Mouse (Mus musculus): Measurements from ENCODE around the gene Gpr87. TPM values are rescaled to one million over a fixed set of nuclear protein-coding genes. Genes with fewer than 3 reads are reported as not detected.

Gene Gpr87
- polyA plus RNA-seq, 1 experiment from 2014 or later = not detected

DNA sequence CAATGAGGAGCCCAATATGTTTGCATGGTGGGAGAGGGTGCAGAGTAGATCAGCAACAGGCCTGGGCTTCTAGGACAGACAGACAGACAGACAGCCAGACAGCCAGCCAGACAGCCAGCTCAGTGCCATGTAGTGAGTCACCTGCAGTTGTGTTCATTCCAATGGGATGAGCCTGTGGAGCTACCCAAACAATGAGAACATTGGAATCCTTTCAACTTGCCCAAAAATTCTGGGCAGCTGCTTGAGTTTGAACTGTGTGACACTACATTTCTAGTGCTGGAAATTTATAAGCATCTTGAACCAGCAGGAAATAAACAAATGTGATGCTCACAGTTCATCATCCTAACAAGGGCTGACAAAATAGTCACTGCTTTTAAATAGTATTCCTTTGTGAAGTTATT lies 55.3 kb downstream of the Gpr87 start:
- peaks cover 13% of the 10 kb centered on the region; the same call in 1 of the 2 replicates for H3K4me1 ChIP-seq (ENCODE audit: control insufficient read depth, insufficient read depth, low read length)
- 0 out of 2 replicates have a peak, but pooled peaks cover 3% of the 10 kb centered on the region for H3K27me3 ChIP-seq (ENCODE audit: control insufficient read depth, insufficient read depth, low read length)
- H3K36me3 ChIP-seq (ENCODE audit: control insufficient read depth, insufficient read depth, low read length) = no peaks in the 10 kb centered on the region
- H3K4me3 ChIP-seq (ENCODE audit: low read depth, low read length) = no peak overlapping the region
- no peak overlapping the region for H3K4me2 ChIP-seq
- H3K9ac ChIP-seq (ENCODE audit: low read depth, low read length) = no peak overlapping the region
- no peak for ATAC-seq (replicated peaks; ENCODE audit: insufficient number of reproducible peaks, low FRiP score, low TSS enrichment)
- no peaks in the 10 kb centered on the region for H3K9me3 ChIP-seq (replicated peaks; ENCODE audit: control insufficient read depth, low read length)
- H3K27ac ChIP-seq (ENCODE audit: low read depth, low read length) = no peak overlapping the region

DNA sequence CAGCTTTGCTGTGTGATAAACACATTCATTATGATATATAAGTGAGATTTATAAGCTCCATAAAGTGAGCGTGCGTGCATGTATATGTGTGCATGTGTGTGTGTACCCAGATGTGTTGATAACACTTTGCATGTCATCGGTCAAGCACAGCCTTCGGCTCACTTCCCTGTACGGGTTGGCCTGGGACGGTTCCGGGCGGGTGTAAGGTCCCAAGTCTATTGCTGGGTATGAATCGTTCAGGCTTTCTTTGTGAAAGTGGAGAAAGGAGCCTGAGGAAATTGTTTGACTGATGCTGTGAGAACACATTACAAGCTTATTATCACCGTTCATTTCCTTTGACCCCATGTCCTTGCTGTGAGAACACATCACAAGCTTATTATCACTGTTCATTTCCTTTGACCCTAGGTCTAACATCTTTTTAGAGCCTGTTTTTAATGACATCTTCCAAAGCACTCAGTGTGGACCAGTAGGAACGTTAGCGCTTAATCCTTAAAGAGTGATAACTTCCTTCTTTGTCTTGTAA lies 55.9 kb downstream of the Gpr87 start:
- 64% methylated on average over 12 of the region's 12 CpGs for WGBS (ENCODE audit: insufficient replicate concordance)
- Histone ChIP-seq H3K36me3 (ENCODE audit: control insufficient read depth, insufficient read depth, low read length) (no peaks in the 10 kb centered on the region), H3K9ac (ENCODE audit: low read depth, low read length) (no peak overlapping the region), H3K4me3 (ENCODE audit: low read depth, low read length) (no peak overlapping the region), H3K9me3 (replicated peaks; ENCODE audit: control insufficient read depth, low read length) (no peaks in the 10 kb centered on the region), H3K4me2 (no peak overlapping the region), H3K27ac (ENCODE audit: low read depth, low read length) (no peak overlapping the region), H3K27me3 (ENCODE audit: control insufficient read depth, insufficient read depth, low read length) (0 out of 2 replicates have a peak, but pooled peaks cover 3% of the 10 kb centered on the region), H3K4me1 (ENCODE audit: control insufficient read depth, insufficient read depth, low read length) (peaks cover 13% of the 10 kb centered on the region; the same call in 1 of the 2 replicates)
- ATAC-seq (replicated peaks; ENCODE audit: insufficient number of reproducible peaks, low FRiP score, low TSS enrichment) = no peak

DNA sequence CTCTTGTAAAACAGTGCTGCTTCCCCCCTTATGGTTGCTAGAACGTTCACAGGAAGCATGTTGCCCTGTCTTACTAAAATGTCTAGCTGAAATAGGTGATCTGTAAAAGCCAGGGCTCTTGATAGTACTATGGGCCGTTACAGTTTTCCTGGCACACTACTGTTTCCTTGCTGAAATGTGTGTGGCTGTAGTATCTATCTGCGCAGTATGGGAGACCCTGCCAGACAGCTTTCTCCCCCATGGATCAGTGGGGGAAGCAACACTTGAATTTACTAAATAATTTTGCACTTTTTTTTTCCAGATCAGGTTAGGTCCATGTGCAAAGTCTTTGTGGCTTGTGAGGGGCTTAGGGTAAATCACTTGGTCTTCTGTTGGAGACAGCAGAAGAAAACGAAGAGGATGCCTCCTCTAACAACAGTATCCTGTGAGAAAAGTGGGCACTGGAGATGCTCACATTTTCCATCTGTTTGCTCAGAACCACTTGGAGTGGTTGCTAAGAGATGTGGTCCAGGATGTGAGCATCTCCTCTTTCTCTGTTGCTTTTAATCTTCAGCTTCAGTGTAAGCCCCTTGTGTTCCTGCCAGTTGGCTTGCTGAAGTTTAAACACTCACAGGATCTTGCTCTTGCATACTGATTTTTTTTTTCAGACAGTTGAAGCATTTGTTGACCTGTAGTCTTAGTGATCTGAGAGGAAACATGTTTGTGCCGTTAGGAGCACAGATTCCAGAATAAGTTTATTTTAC lies 58.8 kb downstream of the Gpr87 start:
- H3K27me3 ChIP-seq (ENCODE audit: control insufficient read depth, insufficient read depth, low read length) = 0 out of 2 replicates have a peak, but pooled peaks cover 3% of the 10 kb centered on the region
- H3K4me2 ChIP-seq = no peak overlapping the region
- no peak for ATAC-seq (replicated peaks; ENCODE audit: insufficient number of reproducible peaks, low FRiP score, low TSS enrichment)
- no peak overlapping the region for H3K9ac ChIP-seq (ENCODE audit: low read depth, low read length)
- no peak overlapping the region for H3K27ac ChIP-seq (ENCODE audit: low read depth, low read length)
- WGBS (ENCODE audit: insufficient replicate concordance) = 70% methylated on average over 5 of the region's 5 CpGs
- H3K36me3 ChIP-seq (ENCODE audit: control insufficient read depth, insufficient read depth, low read length) = no peaks in the 10 kb centered on the region
- H3K9me3 ChIP-seq (replicated peaks; ENCODE audit: control insufficient read depth, low read length) = no peaks in the 10 kb centered on the region
- H3K4me1 ChIP-seq (ENCODE audit: control insufficient read depth, insufficient read depth, low read length) = 0 out of 2 replicates have a peak, but pooled peaks cover 7% of the 10 kb centered on the region
- no peak overlapping the region for H3K4me3 ChIP-seq (ENCODE audit: low read depth, low read length)

DNA sequence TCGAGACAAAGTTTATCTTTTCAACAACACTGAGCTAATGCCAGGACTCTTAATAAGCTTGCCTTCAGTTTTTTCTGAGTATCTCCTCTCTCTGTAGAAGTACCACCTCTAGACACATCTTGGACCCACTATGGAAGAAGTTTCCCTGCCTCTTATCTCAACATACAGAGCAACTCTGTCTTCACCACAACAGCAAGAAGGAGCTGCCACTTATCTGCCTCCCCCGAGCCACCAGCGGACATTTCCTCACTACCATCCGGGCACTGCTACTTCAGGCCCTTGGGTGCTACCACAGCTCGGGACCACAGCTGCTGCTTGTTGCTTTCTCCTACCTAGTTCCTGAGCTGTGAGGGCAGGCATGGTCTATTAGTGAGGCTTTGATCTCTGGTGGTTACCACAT lies 61.7 kb downstream of the Gpr87 start:
- H3K36me3 ChIP-seq (ENCODE audit: control insufficient read depth, insufficient read depth, low read length) = no peaks in the 10 kb centered on the region
- H3K27me3 ChIP-seq (ENCODE audit: control insufficient read depth, insufficient read depth, low read length) = 0 out of 2 replicates have a peak, but pooled peaks cover 5% of the 10 kb centered on the region
- no peak for ATAC-seq (replicated peaks; ENCODE audit: insufficient number of reproducible peaks, low FRiP score, low TSS enrichment)
- 33% methylated on average over 5 of the region's 5 CpGs for WGBS (ENCODE audit: insufficient replicate concordance)
- H3K9ac ChIP-seq (ENCODE audit: low read depth, low read length) = no peak overlapping the region
- H3K27ac ChIP-seq (ENCODE audit: low read depth, low read length) = no peak overlapping the region
- no peak overlapping the region for H3K4me3 ChIP-seq (ENCODE audit: low read depth, low read length)
- H3K4me2 ChIP-seq = no peak overlapping the region
- 0 out of 2 replicates have a peak, but pooled peaks cover 6% of the 10 kb centered on the region for H3K4me1 ChIP-seq (ENCODE audit: control insufficient read depth, insufficient read depth, low read length)
- no peaks in the 10 kb centered on the region for H3K9me3 ChIP-seq (replicated peaks; ENCODE audit: control insufficient read depth, low read length)

- no peak overlapping the region for H3K4me2 ChIP-seq
- 0 out of 2 replicates have a peak, but pooled peaks cover 6% of the 10 kb centered on the region for H3K4me1 ChIP-seq (ENCODE audit: control insufficient read depth, insufficient read depth, low read length)
- H3K27me3 ChIP-seq (ENCODE audit: control insufficient read depth, insufficient read depth, low read length) = 0 out of 2 replicates have a peak, but pooled peaks cover 5% of the 10 kb centered on the region
- WGBS (ENCODE audit: insufficient replicate concordance) = 71% methylated on average over 4 of the region's 4 CpGs
- H3K9ac ChIP-seq (ENCODE audit: low read depth, low read length) = no peak overlapping the region
- ATAC-seq (replicated peaks; ENCODE audit: insufficient number of reproducible peaks, low FRiP score, low TSS enrichment) = no peak
- no peaks in the 10 kb centered on the region for H3K36me3 ChIP-seq (ENCODE audit: control insufficient read depth, insufficient read depth, low read length)
- H3K9me3 ChIP-seq (replicated peaks; ENCODE audit: control insufficient read depth, low read length) = no peaks in the 10 kb centered on the region
- H3K27ac ChIP-seq (ENCODE audit: low read depth, low read length) = no peak overlapping the region
- H3K4me3 ChIP-seq (ENCODE audit: low read depth, low read length) = no peak overlapping the region
Observed at GRCm38 (mm10) chr3:59131966-59132365, 62.9 kb downstream of the Gpr87 start.

DNA sequence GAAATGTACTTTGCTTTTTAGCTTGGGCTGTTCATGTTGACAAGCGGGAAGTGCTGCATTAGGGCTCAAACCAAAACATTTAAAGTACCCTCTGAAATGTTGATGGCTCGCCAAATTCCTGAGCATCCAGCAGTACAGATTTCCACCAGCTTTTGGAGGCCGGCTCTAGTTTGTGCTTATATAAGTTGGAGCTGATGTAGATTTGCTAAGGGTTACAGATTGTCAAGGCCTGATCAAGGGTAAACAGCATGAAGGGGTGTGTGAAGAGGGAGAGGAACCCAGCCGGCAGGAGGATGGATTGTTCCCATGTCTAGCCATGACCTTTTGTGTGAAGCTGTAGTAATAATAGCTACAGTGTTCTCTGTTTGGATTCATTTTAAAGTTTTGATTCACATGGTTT lies 63.8 kb downstream of the Gpr87 start:
- H3K4me2 ChIP-seq = no peak overlapping the region
- ATAC-seq (replicated peaks; ENCODE audit: insufficient number of reproducible peaks, low FRiP score, low TSS enrichment) = no peak
- H3K9me3 ChIP-seq (replicated peaks; ENCODE audit: control insufficient read depth, low read length) = no peaks in the 10 kb centered on the region
- no peak overlapping the region for H3K9ac ChIP-seq (ENCODE audit: low read depth, low read length)
- H3K36me3 ChIP-seq (ENCODE audit: control insufficient read depth, insufficient read depth, low read length) = no peaks in the 10 kb centered on the region
- 0 out of 2 replicates have a peak, but pooled peaks cover 2% of the 10 kb centered on the region for H3K27me3 ChIP-seq (ENCODE audit: control insufficient read depth, insufficient read depth, low read length)
- peaks cover 7% of the 10 kb centered on the region; the same call in 1 of the 2 replicates for H3K4me1 ChIP-seq (ENCODE audit: control insufficient read depth, insufficient read depth, low read length)
- H3K4me3 ChIP-seq (ENCODE audit: low read depth, low read length) = no peak overlapping the region
- H3K27ac ChIP-seq (ENCODE audit: low read depth, low read length) = no peak overlapping the region
- WGBS (ENCODE audit: insufficient replicate concordance) = 64% methylated on average over 4 of the region's 4 CpGs

DNA sequence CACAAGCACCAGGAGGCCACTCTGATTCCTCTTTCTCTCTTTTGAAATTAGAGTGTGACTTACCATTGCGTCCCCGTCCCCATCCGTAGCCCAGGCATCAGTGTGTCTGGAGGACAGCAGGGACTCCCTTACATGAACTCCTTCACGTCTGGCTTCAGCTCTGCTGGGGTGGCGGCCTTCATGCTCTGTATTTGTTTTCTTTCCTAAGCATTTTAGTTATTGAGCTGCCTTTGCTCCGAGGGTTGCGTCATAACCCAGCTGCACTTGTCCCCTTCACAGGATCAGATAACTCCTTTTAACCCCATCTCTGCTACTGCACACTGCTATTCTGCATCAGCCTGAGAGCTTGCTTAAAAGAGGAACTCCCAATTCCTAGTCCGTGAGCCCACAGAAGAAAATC lies 64.5 kb downstream of the Gpr87 start:
- H3K27ac ChIP-seq (ENCODE audit: low read depth, low read length) = no peak overlapping the region

DNA sequence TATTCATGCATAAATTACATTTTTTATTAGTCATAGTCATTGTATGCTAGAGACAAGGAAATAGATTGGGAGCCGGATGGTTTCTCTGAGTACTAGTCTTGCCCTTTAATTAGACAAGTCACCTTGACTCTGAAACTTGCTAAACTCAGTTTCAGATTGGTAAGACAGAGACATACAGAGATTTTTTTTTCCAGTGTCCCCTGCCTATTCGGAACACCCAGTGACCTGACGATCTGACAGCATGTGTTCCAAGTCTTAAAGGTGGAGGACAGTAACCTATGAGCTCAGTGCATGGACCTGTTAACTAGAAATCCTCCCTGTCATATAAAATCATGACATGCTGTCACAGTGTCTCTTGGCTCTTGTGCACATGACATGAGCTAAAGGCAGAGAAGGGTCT lies 65.4 kb downstream of the Gpr87 start:
- 0 out of 2 replicates have a peak, but pooled peaks cover 2% of the 10 kb centered on the region for H3K27me3 ChIP-seq (ENCODE audit: control insufficient read depth, insufficient read depth, low read length)
- H3K27ac ChIP-seq (ENCODE audit: low read depth, low read length) = no peak overlapping the region
- H3K4me1 ChIP-seq (ENCODE audit: control insufficient read depth, insufficient read depth, low read length) = peaks cover 16% of the 10 kb centered on the region; the same call in 1 of the 2 replicates
- H3K9ac ChIP-seq (ENCODE audit: low read depth, low read length) = no peak overlapping the region
- H3K36me3 ChIP-seq (ENCODE audit: control insufficient read depth, insufficient read depth, low read length) = no peaks in the 10 kb centered on the region
- H3K4me3 ChIP-seq (ENCODE audit: low read depth, low read length) = no peak overlapping the region
- H3K4me2 ChIP-seq = no peak overlapping the region
- WGBS (ENCODE audit: insufficient replicate concordance) = 80% methylated on average over 3 of the region's 3 CpGs
- H3K9me3 ChIP-seq (replicated peaks; ENCODE audit: control insufficient read depth, low read length) = no peaks in the 10 kb centered on the region
- ATAC-seq (replicated peaks; ENCODE audit: insufficient number of reproducible peaks, low FRiP score, low TSS enrichment) = no peak

More for the DNA sequence above, 64.5 kb downstream of the Gpr87 start:
- no peak for ATAC-seq (replicated peaks; ENCODE audit: insufficient number of reproducible peaks, low FRiP score, low TSS enrichment)
- WGBS (ENCODE audit: insufficient replicate concordance) = 56% methylated on average over 8 of the region's 8 CpGs
- H3K36me3 ChIP-seq (ENCODE audit: control insufficient read depth, insufficient read depth, low read length) = no peaks in the 10 kb centered on the region
- H3K4me2 ChIP-seq = no peak overlapping the region
- H3K4me1 ChIP-seq (ENCODE audit: control insufficient read depth, insufficient read depth, low read length) = peaks cover 13% of the 10 kb centered on the region; the same call in 1 of the 2 replicates
- H3K9ac ChIP-seq (ENCODE audit: low read depth, low read length) = no peak overlapping the region
- no peak overlapping the region for H3K4me3 ChIP-seq (ENCODE audit: low read depth, low read length)
- H3K27me3 ChIP-seq (ENCODE audit: control insufficient read depth, insufficient read depth, low read length) = 0 out of 2 replicates have a peak, but pooled peaks cover 2% of the 10 kb centered on the region
- H3K9me3 ChIP-seq (replicated peaks; ENCODE audit: control insufficient read depth, low read length) = no peaks in the 10 kb centered on the region

Measured in heart, embryonic 11.5 days (tissue).